In the genomic region with DNA sequence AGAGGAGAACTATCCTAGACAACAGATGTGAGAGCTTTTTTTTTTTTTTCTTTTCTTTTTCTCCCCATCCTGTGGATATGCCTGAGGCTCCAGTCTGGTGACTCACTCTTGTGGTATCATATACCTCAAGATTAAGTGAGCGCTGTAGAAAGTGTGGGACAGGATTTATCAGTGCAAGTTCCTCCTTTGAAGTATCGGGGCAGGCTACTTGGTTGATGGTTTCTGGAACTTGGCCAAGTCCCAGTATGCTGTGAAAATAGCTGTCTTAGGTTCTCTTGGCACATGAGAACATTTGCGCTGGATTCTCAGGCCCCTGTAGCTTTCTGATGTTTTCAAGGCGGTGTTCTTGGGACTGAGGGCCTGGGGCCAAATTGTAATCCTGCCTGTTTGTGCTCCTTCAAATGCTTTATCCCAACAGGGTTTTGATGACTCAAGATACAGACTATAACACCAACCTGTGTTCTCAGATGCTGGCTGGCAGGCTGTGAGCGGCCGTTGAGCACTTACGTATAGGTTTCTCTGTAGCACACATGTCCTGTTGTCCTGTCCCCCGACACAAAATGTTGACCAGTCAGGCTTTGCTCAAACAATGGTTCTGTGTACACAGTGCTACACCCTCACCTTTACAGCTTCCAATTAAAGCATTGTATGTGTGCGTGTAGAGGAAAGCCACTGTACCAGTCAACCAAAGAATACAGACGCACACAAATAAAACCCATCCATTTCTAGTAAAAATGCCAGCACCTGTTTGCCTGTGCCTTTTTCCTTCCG, we compare ENCODE assay signal across 9 mouse cellular contexts.
A peak's percentile ranks its signal among the peaks of the same experiment; 100 is the strongest.
DNase-seq lines count a peak whose midpoint lies in the region; ATAC-seq lines count a peak whose summit lies in the region.
"Had no signal": no experiment of that assay in that cellular context is flagged by ENCODE, and none has a peak within 500 bp of the region (broad histone marks: within the 10 kb centered on the region; RNA-seq: fewer than 3 reads in every experiment).

No protein-coding gene starts in this region.

- no peaks in the 10 kb centered on the region for H3K9me3 ChIP-seq in hindbrain, embryonic 13.5 days
- H3K9me3 ChIP-seq in hindbrain, embryonic 16.5 days (ENCODE audit: control insufficient read depth, low read length): no peaks in the 10 kb centered on the region
- no peaks in the 10 kb centered on the region for H3K9me3 ChIP-seq in limb, embryonic 13.5 days
- H3K9me3 ChIP-seq: neural tube, embryonic 12.5 days had no signal

- H3K4me2 ChIP-seq in hindbrain, embryonic 13.5 days: no peak overlapping the region
- H3K4me2 ChIP-seq in hindbrain, embryonic 16.5 days (ENCODE audit: low read length): no peak overlapping the region
- no peak overlapping the region for H3K4me2 ChIP-seq in limb, embryonic 13.5 days (replicated peaks)
- H3K4me2 ChIP-seq: neural tube, embryonic 12.5 days had no signal

- H3K27ac ChIP-seq in hindbrain, embryonic 13.5 days: 0 out of 2 replicates have a peak overlapping the region, but pooled peaks have one; percentile 20
- no peak overlapping the region for H3K27ac ChIP-seq in hindbrain, embryonic 16.5 days (ENCODE audit: low read depth, low read length)
- H3K27ac ChIP-seq in limb, embryonic 13.5 days: no peak overlapping the region
- H3K27ac ChIP-seq: neural tube, embryonic 12.5 days had no signal

- 75% methylated on average over 11 of the region's 11 CpGs for WGBS in hindbrain, embryonic 13.5 days
- WGBS in hindbrain, embryonic 16.5 days: 65% methylated on average over 11 of the region's 11 CpGs
- 42% methylated on average over 11 of the region's 11 CpGs for WGBS in limb, embryonic 13.5 days

- H3K4me3 ChIP-seq in hindbrain, embryonic 13.5 days: no peak overlapping the region
- no peak overlapping the region for H3K4me3 ChIP-seq in hindbrain, embryonic 16.5 days (ENCODE audit: low read length)
- H3K4me3 ChIP-seq in limb, embryonic 13.5 days: no peak overlapping the region
- H3K4me3 ChIP-seq: erythroblast, embryonic 14.5 days; neural tube, embryonic 12.5 days had no signal

- no peak overlapping the region for H3K9ac ChIP-seq in hindbrain, embryonic 13.5 days
- H3K9ac ChIP-seq in hindbrain, embryonic 16.5 days (ENCODE audit: low read depth, low read length): no peak overlapping the region
- H3K9ac ChIP-seq in limb, embryonic 13.5 days: no peak overlapping the region
- H3K9ac ChIP-seq: neural tube, embryonic 12.5 days had no signal

- peaks cover 28% of the 10 kb centered on the region for H3K4me1 ChIP-seq in hindbrain, embryonic 13.5 days (replicated peaks)
- peaks cover 12% of the 10 kb centered on the region for H3K4me1 ChIP-seq in hindbrain, embryonic 16.5 days (ENCODE audit: control insufficient read depth, insufficient read depth, low read depth, low read length)
- peaks cover 22% of the 10 kb centered on the region for H3K4me1 ChIP-seq in limb, embryonic 13.5 days

- H3K36me3 ChIP-seq in hindbrain, embryonic 13.5 days: no peaks in the 10 kb centered on the region
- H3K36me3 ChIP-seq in hindbrain, embryonic 16.5 days (ENCODE audit: control insufficient read depth, insufficient read depth, low read length): no peaks in the 10 kb centered on the region
- H3K36me3 ChIP-seq in limb, embryonic 13.5 days: no peaks in the 10 kb centered on the region
- H3K36me3 ChIP-seq: neural tube, embryonic 12.5 days had no signal

- no peaks in the 10 kb centered on the region for H3K27me3 ChIP-seq in hindbrain, embryonic 13.5 days
- no peaks in the 10 kb centered on the region for H3K27me3 ChIP-seq in hindbrain, embryonic 16.5 days (replicated peaks; ENCODE audit: control insufficient read depth, insufficient read depth, low read length)
- no peaks in the 10 kb centered on the region for H3K27me3 ChIP-seq in limb, embryonic 13.5 days
- H3K27me3 ChIP-seq: neural tube, embryonic 12.5 days had no signal

- no peak; the same call in 1 of the 2 replicates for ATAC-seq in hindbrain, embryonic 13.5 days (ENCODE audit: low FRiP score)
- ATAC-seq in hindbrain, embryonic 16.5 days: no peak
- ATAC-seq in limb, embryonic 13.5 days (ENCODE audit: low FRiP score, low read depth): peak; percentile 71
- no peak for ATAC-seq in erythroid progenitor cell, adult 5-6 weeks (replicated peaks; ENCODE audit: low FRiP score, poor library complexity, severe bottlenecking)

- DNase-seq in 3T3-L1 (ENCODE audit: low read depth, low spot score): peak; percentile 94
- DNase-seq in Muller cell, postnatal 12 days (ENCODE audit: inconsistent ontology term): peak; percentile 30
- no peak for DNase-seq in thymus, adult 18-20 months

Comparison
In these comparisons a context has a peak if more than half of its experiments do, and no peak if none do; other contexts are left out.
1. DNase-seq: peak in 3T3-L1 (single experiment) and Muller cell, postnatal 12 days (single experiment); none in thymus, adult 18-20 months (0 of 2).